Mouse (Mus musculus): ENCODE data around the gene Rsl1. TPM values are rescaled to one million over a fixed set of nuclear protein-coding genes. Genes with fewer than 3 reads are reported as not detected.
A peak's percentile ranks its signal among the peaks of the same experiment; 100 is the strongest.
"Not testable (repeated sequence)": the region's sequence is repeated elsewhere in the genome, so short reads cannot be mapped to it uniquely, and the experiment has no call there.

Rsl1 gene
- 6.5 and 9.6 TPM in 2 replicates for polyA plus RNA-seq (2015; fragmentation: Nextera tagmentation; extraction: Ambion mirVana)

DNA sequence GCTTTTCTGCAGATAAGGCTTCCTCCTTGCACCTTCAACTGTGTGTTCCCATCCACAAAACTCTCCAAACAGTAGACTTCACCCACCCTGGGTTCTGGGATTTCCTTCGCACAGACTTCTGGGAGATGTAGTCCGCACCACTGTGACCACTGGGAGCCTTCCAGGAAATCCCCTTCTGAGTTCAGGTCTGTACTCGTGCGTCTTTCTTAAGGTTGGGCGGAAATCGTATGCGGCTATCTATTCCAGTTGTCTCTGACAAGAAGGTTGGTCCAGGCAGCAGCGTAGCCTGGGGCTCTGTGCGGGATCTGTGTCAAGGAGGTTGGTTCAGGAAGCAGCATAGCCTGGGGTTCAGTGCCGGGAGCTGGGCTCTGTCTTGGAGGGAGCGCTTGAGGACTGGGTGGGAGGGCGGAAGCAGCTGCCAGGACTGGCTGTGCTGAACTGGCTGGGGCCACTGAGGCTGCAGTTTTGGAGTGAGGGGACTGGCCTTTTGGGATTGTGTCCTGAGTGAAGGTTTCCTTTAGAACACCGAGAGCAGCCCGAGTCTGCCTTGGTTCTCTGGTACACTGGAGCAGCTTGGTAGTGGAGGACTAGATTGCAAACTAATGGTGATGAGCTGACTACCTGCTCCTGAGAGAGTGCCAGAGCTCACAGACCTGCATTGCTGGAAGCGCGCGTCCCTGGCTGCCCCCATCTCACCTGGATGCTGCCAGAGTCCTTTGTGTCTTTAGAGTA lies at the start of gene Rsl1:
TSS of gene Rsl1 (plus strand) at position 192 of the 732 bp plus-strand sequence.
- peak within 1 kb of the TSS; percentile 41; the same call in 1 of the 2 replicates for H3K9ac ChIP-seq
- under 1% methylated on average over 17 of the region's 17 CpGs for WGBS
- not testable (repeated sequence) for H3K27me3 ChIP-seq (replicated peaks); H3K36me3 ChIP-seq; H3K4me1 ChIP-seq; H3K9me3 ChIP-seq
- ATAC-seq (ENCODE audit: insufficient read depth, low FRiP score, low read depth) = peak; percentile 96
- peak within 1 kb of the TSS; percentile 69 for H3K27ac ChIP-seq
- H3K4me3 ChIP-seq (replicated peaks) = peak within 1 kb of the TSS; percentile 70
- H3K4me2 ChIP-seq = peak within 1 kb of the TSS; percentile 58

DNA sequence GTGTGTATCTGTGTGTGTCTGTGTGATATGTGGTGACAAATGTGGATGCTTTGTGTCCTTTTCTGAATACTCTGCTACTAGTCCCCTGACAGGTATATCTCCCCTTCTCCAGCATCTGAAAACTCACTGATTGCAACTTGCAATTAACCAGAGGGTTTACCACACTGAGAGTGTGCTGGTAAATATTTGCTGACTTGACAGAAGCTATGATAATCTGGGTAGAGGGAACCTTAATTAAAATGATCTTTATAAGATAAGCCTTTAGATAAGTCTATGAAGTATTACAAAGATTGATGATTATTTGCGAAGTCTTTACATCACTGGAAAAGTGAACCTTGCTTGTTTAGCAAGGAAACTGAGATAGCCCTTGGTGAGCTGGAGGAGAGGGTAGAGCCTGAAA lies 48.5 kb upstream of the Rsl1 start:
- WGBS = 74% methylated on average over 1 of the region's 1 CpGs
- Histone ChIP-seq H3K4me3 (replicated peaks) (no peak overlapping the region), H3K27me3 (replicated peaks) (no peaks in the 10 kb centered on the region), H3K27ac (no peak overlapping the region), H3K9ac (no peak overlapping the region), H3K9me3 (no peaks in the 10 kb centered on the region), H3K36me3 (no peaks in the 10 kb centered on the region), H3K4me1 (no peaks in the 10 kb centered on the region; the same call in 1 of the 2 replicates), H3K4me2 (no peak overlapping the region)
- no peak for ATAC-seq (ENCODE audit: insufficient read depth, low FRiP score, low read depth)

DNA sequence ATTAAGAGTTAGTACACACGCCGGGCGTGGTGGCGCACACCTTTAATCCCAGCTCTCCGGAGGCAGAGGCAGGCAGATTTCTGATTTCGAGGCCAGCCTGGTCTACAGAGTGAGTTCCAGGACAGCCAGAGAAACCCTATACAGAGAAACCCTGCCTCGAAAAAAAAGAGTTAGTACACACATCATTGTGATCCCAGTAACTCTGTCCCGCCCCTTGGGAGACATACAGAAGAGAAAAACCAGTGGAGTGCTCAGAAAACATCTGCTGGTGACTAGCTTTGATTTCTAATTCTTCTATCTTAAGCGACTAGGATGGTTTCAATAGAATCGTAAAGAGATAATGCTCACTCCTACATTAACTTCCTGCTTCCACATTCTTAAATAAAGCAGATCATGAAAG lies 45.5 kb upstream of the Rsl1 start:
- not testable (repeated sequence) for H3K36me3 ChIP-seq; H3K4me3 ChIP-seq (replicated peaks); H3K27me3 ChIP-seq (replicated peaks); ATAC-seq (ENCODE audit: insufficient read depth, low FRiP score, low read depth); H3K4me1 ChIP-seq; H3K9me3 ChIP-seq; H3K27ac ChIP-seq; H3K9ac ChIP-seq
- H3K4me2 ChIP-seq = peak overlapping the region; percentile 78; the same call in 1 of the 2 replicates
- 80% methylated on average over 10 of the region's 10 CpGs for WGBS

DNA sequence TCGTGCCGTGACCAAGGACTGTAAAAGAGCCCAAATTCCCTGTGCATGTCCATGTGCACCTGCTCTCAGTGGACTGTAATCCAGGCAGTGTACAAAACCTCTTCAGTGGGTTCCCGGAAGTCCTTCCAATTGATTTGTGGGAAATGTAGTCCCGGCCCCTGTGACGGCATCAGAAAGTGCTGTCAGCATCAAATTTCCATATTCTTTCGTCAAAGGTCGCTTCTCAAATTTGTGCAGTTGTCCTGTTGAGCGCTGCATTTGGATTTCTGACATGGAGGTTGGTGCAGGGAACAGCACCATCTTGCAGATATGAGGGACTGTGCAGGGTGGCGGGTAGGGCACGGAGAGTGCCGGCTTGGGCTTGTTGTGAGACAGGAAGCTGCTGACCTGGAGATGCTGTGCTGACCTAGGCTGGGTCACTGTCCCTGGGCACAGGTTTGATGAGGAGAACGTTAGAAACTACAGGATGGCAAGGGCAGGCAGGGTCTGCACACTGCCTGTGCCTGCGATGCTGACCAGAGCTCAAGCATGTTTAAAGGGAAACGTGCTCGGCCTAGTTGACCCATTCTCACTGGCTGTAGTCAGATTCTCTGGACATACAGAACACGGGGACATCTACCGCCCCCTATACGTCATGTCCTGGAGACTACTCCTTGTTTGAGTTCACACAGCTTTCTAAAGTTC lies 44.8 kb upstream of the Rsl1 start:
- ATAC-seq (ENCODE audit: insufficient read depth, low FRiP score, low read depth) = peak; percentile 95
- Histone ChIP-seq H3K4me3 (replicated peaks) (peak overlapping the region; percentile 72), H3K36me3 (no peaks in the 10 kb centered on the region), H3K27me3 (replicated peaks) (no peaks in the 10 kb centered on the region), H3K27ac (peak overlapping the region; percentile 11; the same call in 1 of the 2 replicates), H3K4me2 (peak overlapping the region; percentile 78), H3K9ac (peak overlapping the region; percentile 54), H3K4me1 (no peaks in the 10 kb centered on the region; the same call in 1 of the 2 replicates), H3K9me3 (no peaks in the 10 kb centered on the region)
- 2% methylated on average over 18 of the region's 18 CpGs for WGBS

DNA sequence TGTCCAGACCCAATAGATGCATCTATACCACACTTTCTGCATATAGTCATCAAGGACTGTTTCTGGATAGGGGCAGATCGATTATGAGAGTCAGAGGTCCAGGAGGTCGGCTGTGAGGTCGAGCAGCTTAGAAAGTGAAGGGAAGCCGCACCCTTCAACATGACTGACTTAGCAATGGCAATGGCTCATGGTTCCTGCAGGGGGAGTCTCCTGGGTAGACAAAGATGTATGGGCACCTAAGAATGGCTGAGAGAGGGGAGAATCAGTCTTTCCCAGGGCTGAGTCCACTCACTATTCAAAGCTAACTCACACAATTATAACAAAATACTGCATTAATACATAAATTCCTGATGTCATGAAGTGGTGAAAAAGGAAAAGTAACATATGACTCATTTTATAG lies 6.9 kb upstream of the Rsl1 start:
- not testable (repeated sequence) for H3K4me1 ChIP-seq; H3K36me3 ChIP-seq; H3K4me3 ChIP-seq (replicated peaks); H3K9ac ChIP-seq; H3K9me3 ChIP-seq; H3K27me3 ChIP-seq (replicated peaks); H3K27ac ChIP-seq; H3K4me2 ChIP-seq; ATAC-seq (ENCODE audit: insufficient read depth, low FRiP score, low read depth)
- WGBS = 56% methylated on average over 4 of the region's 4 CpGs

DNA sequence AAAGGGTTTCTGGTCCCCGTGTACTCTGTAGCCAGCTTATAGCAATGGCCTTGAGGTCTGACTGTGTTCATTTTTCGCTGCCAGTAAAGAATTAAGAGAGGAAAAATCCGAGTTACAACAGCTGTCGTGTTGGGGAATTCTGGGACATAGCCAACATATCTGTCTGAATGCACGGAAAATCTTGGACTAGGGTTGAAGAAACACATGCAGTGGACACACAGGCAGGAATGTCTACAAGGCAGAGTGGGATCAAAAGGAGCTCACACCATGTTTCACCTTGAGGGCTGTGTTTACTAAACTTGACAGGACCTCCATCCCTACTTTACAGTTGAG lies 707 bp downstream of the Rsl1 start:
- H3K9me3 ChIP-seq = no peaks in the 10 kb centered on the region
- H3K27me3 ChIP-seq (replicated peaks) = no peaks in the 10 kb centered on the region
- no peaks in the 10 kb centered on the region for H3K36me3 ChIP-seq
- H3K4me3 ChIP-seq (replicated peaks) = peak overlapping the region; percentile 70
- peak overlapping the region; percentile 69; the same call in 1 of the 2 replicates for H3K27ac ChIP-seq
- peak overlapping the region; percentile 58 for H3K4me2 ChIP-seq
- ATAC-seq (ENCODE audit: insufficient read depth, low FRiP score, low read depth) = no peak; the same call in 1 of the 2 replicates
- H3K4me1 ChIP-seq = no peaks in the 10 kb centered on the region
- H3K9ac ChIP-seq = 0 out of 2 replicates have a peak overlapping the region, but pooled peaks have one; percentile 41
- WGBS = 13% methylated on average over 5 of the region's 5 CpGs

DNA sequence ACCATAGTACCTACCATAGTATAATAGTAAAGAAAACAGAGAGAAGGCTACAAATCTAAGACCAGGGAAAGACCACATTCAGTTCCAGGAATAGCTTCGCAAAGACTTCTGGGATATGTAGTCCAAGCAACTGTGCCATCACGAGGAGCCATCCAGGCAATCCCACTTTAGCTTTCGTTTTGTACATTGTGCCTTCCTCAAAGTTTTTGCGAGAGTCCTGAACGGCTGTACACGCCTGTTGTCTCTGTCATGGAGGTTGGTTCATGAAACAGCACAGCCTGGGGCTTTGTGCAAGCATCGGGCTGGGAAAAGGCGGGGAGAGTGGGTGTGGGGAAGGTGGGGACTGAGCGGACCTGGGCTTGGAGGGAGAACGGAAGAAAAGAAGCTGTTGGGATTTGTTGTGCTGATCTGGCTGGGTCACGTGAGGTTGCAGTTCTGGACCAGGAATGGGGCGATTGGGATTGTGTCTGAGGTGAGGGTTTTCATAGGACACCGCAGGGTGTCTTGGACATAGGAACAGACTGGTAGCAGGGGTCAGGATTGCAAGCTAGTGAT lies 21.4 kb downstream of the Rsl1 start, which contains the start of gene Zfp455:
TSS of gene Zfp455 (plus strand) at position 167 of the 555 bp plus-strand sequence.
- Histone ChIP-seq H3K36me3 (no peaks in the 10 kb centered on the region), H3K4me3 (replicated peaks) (peak within 1 kb of the TSS; percentile 74), H3K27me3 (replicated peaks) (no peaks in the 10 kb centered on the region), H3K4me2 (peak within 1 kb of the TSS; percentile 66), H3K4me1 (no peaks in the 10 kb centered on the region), H3K9ac (peak within 1 kb of the TSS; percentile 44), H3K9me3 (no peaks in the 10 kb centered on the region), H3K27ac (no peak within 1 kb of the TSS)
- WGBS = 5% methylated on average over 13 of the region's 13 CpGs
- ATAC-seq (ENCODE audit: insufficient read depth, low FRiP score, low read depth) = peak; percentile 80

DNA sequence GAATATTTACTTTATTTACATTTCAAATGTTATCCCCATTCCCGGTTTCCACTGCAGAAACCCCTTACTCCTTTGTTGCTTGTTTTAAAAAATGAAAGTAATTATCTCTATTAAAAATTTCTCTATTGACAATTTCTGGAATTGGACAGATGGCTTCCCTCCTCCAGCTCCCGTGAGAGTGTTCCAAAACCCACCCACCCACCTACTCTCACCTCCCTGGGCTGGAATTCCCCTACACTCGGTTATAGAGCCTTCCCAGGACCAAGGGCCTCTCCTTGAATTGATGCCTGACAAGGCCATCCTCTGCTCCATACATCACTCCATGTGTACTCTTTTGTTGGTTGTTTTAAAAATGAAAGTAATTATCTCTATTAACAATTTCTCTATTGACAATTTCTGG lies 28.7 kb downstream of the Rsl1 start:
- Histone ChIP-seq H3K4me3 (replicated peaks) (no peak overlapping the region), H3K4me1 (no peaks in the 10 kb centered on the region), H3K27ac (no peak overlapping the region), H3K9me3 (no peaks in the 10 kb centered on the region), H3K27me3 (replicated peaks) (no peaks in the 10 kb centered on the region), H3K36me3 (no peaks in the 10 kb centered on the region), H3K9ac (no peak overlapping the region), H3K4me2 (no peak overlapping the region)
- no peak for ATAC-seq (ENCODE audit: insufficient read depth, low FRiP score, low read depth)
- 76% methylated on average over 3 of the region's 3 CpGs for WGBS

DNA sequence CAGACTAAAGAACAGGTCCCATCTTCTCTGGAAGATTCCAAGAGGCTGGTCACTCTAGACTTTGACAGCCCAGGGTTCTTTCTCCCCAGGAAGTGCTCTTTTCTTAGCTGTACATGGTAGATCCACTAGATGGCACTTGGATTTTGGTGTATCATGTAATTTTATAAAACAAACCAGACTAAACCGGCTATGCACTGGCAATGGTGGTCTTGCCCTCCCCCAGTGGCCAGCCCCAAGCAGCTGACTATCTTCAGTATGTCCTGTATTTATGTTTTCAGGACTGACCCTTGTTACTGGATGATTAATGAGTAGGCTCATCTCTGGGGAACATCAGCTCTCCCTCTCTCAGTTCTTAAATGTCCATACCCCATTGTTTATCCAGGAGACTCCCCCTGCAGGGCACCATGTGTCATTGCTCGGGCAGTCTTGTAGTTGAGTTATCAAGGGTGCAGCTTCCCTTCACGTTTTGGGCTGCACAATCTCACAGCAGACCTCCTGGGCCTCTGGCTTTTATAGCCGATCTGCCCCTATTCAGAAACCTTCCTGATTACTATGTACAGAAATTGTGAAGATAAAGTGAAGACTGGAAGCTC lies 41.1 kb downstream of the Rsl1 start:
- H3K9me3 ChIP-seq = no peaks in the 10 kb centered on the region
- ATAC-seq (ENCODE audit: insufficient read depth, low FRiP score, low read depth) = no peak
- 51% methylated on average over 4 of the region's 4 CpGs for WGBS

More for the DNA sequence above, 41.1 kb downstream of the Rsl1 start:
- no peak overlapping the region for H3K4me3 ChIP-seq (replicated peaks)
- H3K4me2 ChIP-seq = no peak overlapping the region
- no peaks in the 10 kb centered on the region for H3K27me3 ChIP-seq (replicated peaks)
- H3K4me1 ChIP-seq = no peaks in the 10 kb centered on the region
- no peak overlapping the region for H3K9ac ChIP-seq
- no peaks in the 10 kb centered on the region for H3K36me3 ChIP-seq
- no peak overlapping the region for H3K27ac ChIP-seq

Measured in stomach, embryonic 15.5 days (tissue).